Mouse (Mus musculus) heart, postnatal 36 days (tissue): ENCODE data around the gene Ifngr2. TPM values are rescaled to one million over a fixed set of nuclear protein-coding genes. Genes with fewer than 3 reads are reported as not detected.
A peak's percentile ranks its signal among the peaks of the same experiment; 100 is the strongest.

Experiments used
- DNase-seq, 2 experiments: peaks; one replicate each; pipeline ENCODE4 v3.0.0; 2021 to 2022
- intact Hi-C: fragments of 180-260 bp; cut with DNase I; formaldehyde crosslinking; loops from one replicate; pipeline ENCODE4 v1.15.1; 2025
- microRNA-seq, 2 experiments: library from miRNA; unstranded; fragments of <30 nt; microRNA quantifications; one replicate each; pipeline ENCODE4 v1.2.0; 2021; ENCODE audit warnings: borderline number of aligned reads in 2 of 2
- total RNA-seq, 2 experiments: library from RNA; stranded (reverse); gene quantifications; 2 replicates each; pipeline ENCODE4 v1.2.3; 2021

The Ifngr2 gene
- total RNA-seq, 2 experiments from 2014 or later = 128 to 159 TPM

GRCm38 (mm10) chr16:91596779-91597671, 50.2 kb downstream of the Ifngr2 start:
- intact Hi-C loops = loop anchor here (5.0 kb wide), 2 partner anchors 50 kb away; partner anchors contain the start of genes Gart, Ifngr2 and Son
- DNase-seq = peak in 1 of 2 experiments; percentile 18

- DNase-seq = peak; percentile 99
- intact Hi-C loops = loop anchor here (2.0 to 5.0 kb wide), 3 partner anchors 21 to 50 kb away; partner anchors contain the start of genes Dnajc28, Gart, Ifngr2 and Son
Measured at GRCm38 (mm10) chr16:91597672-91598010, 50.8 kb downstream of the Ifngr2 start, which contains the start of gene Tmem50b. Tmem50b (minus strand) TSS chr16:91597800.

GRCm38 (mm10) chr16:91599242-91599641, 52.4 kb downstream of the Ifngr2 start:
- intact Hi-C loops = loop anchor here (2.0 to 5.0 kb wide), 3 partner anchors 20 to 52 kb away; partner anchors contain the start of genes Dnajc28, Gart, Ifngr2 and Son
- no peak for DNase-seq

- DNase-seq = no peak
- intact Hi-C loops = no loop called here
Measured at GRCm38 (mm10) chr16:91601081-91601480, 54.2 kb downstream of the Ifngr2 start.

- DNase-seq = no peak
- intact Hi-C loops = no loop called here
Measured at GRCm38 (mm10) chr16:91601693-91602092, 54.8 kb downstream of the Ifngr2 start.

GRCm38 (mm10) chr16:91605156-91605555, 58.3 kb downstream of the Ifngr2 start:
- peak in 1 of 2 experiments; percentile 38 for DNase-seq
- intact Hi-C loops = no loop called here

GRCm38 (mm10) chr16:91606958-91607357, 60.1 kb downstream of the Ifngr2 start:
- intact Hi-C loops = no loop called here

GRCm38 (mm10) chr16:91609501-91610245, 62.8 kb downstream of the Ifngr2 start:
- intact Hi-C loops = no loop called here
- DNase-seq = peak; percentile 41 to 48

More at GRCm38 (mm10) chr16:91606958-91607357, 60.1 kb downstream of the Ifngr2 start:
- DNase-seq = no peak

- DNase-seq = no peak
- intact Hi-C loops = no loop called here
Measured at GRCm38 (mm10) chr16:91611248-91611647, 64.4 kb downstream of the Ifngr2 start.

- DNase-seq = no peak
- intact Hi-C loops = no loop called here
Measured at GRCm38 (mm10) chr16:91612525-91612924, 65.7 kb downstream of the Ifngr2 start.

- intact Hi-C loops = no loop called here
- DNase-seq = no peak
Measured at GRCm38 (mm10) chr16:91614552-91614951, 67.7 kb downstream of the Ifngr2 start.

Small RNA genes lying within 50 kb of the gene (microRNA-seq; reads per million reads assigned to microRNA genes)
- 0 reads per million in 2 experiments for gene Mir6367

Other genes starting within 250 kb of the Ifngr2 start
- gene Ifnar2, start 174.3 kb upstream of the Ifngr2 start, total RNA-seq = 10 to 100 TPM; 39.7 to 40.4 TPM
- under 1 TPM in 1 of 2 experiments, not detected in 1; 0.47 TPM for gene Gm21970, start 155.4 kb upstream of the Ifngr2 start, total RNA-seq
- 100 to 1,000 TPM; 113 to 116 TPM for gene Il10rb, start 140.9 kb upstream of the Ifngr2 start, total RNA-seq
- gene Ifnar1, start 61.8 kb upstream of the Ifngr2 start, total RNA-seq = 10 to 100 TPM; 31.5 to 32.6 TPM
- gene Tmem50b, start 50.7 kb downstream of the Ifngr2 start, total RNA-seq = 10 to 100 TPM; 55.0 to 67.6 TPM
- 10 to 100 TPM; 32.3 to 35.8 TPM for gene Dnajc28, start 72.0 kb downstream of the Ifngr2 start, total RNA-seq
- 10 to 100 TPM; 69.0 to 72.7 TPM for gene Gart, start 99.9 kb downstream of the Ifngr2 start, total RNA-seq
- 100 to 1,000 TPM; 129 to 154 TPM for gene Son, start 100.4 kb downstream of the Ifngr2 start, total RNA-seq
- 1 to 10 TPM; 2.9 to 3.3 TPM for gene Donson, start 141.7 kb downstream of the Ifngr2 start, total RNA-seq
- gene Cryzl1, start 181.9 kb downstream of the Ifngr2 start, total RNA-seq = 10 to 100 TPM; 25.6 to 26.4 TPM
- gene Itsn1, start 182.2 kb downstream of the Ifngr2 start, total RNA-seq = 10 to 100 TPM; 44.0 to 44.7 TPM